Mouse (Mus musculus) inflammation-experienced regulatory T-cells, adult 16 weeks (primary cell): Measurements from ENCODE around the gene Mkrn3. TPM values are rescaled to one million over a fixed set of nuclear protein-coding genes. Genes with fewer than 3 reads are reported as not detected.

Source experiments
- polyA plus RNA-seq: library from polyadenylated mRNA; unstranded; fragments of 100-300 nt; shearing (Covaris generic); gene quantifications from one replicate; pipeline ENCODE4 v1.2.1, GENCODE M21; 2017

Mkrn3 gene
- not detected for polyA plus RNA-seq

GRCm38 (mm10) chr7:62419493-62420360, at the start of gene Mkrn3:
Mkrn3 (minus strand) TSS chr7:62420139.

GRCm38 (mm10) chr7:62463878-62464755, 44.2 kb upstream of the Mkrn3 start, which contains the start of gene Peg12:
Peg12 (minus strand) TSS chr7:62464510.

GRCm38 (mm10) chr7:62376510-62377304, 43.2 kb downstream of the Mkrn3 start, which contains the start of gene Magel2:
Magel2 (plus strand) TSS chr7:62377010.

Other genes starting within 250 kb of the Mkrn3 start
- 0.16 TPM for gene Ndn, start 73.6 kb downstream of the Mkrn3 start, polyA plus RNA-seq
- not detected for gene Magel2, start 43.1 kb downstream of the Mkrn3 start, polyA plus RNA-seq
- gene Peg12, start 44.4 kb upstream of the Mkrn3 start, polyA plus RNA-seq = not detected